Mouse (Mus musculus) E14TG2a.4 (cell line): ENCODE measurements at regions not wholly inside any gene's neighbourhood (a gene's known extent, or its start where the extent isn't known, plus 50 kb on each side); places are given as distances from the start of the nearest gene placed in this dataset.

Experiments used
- H3K27me3 ChIP-seq: 2 replicates; pipeline ENCODE4 v1.6.1; 2014; ENCODE audit warnings: low read length, control low read depth; ENCODE audit not compliant: insufficient read depth
- H3K36me3 ChIP-seq: 2 replicates; pipeline ENCODE4 v1.6.1; 2014; ENCODE audit warnings: low read length, control low read depth; ENCODE audit not compliant: insufficient read depth
- H3K4me1 ChIP-seq: replicated peaks from 2 replicates; pipeline ENCODE4 v1.6.1; 2014; ENCODE audit warnings: low read depth, low read length, control low read depth
- H3K4me3 ChIP-seq: replicated peaks from 2 replicates; pipeline ENCODE4 v1.5.1; 2014; ENCODE audit warnings: mild to moderate bottlenecking, low read length
- H3K9me3 ChIP-seq: 2 replicates; pipeline ENCODE4 v1.6.1; 2014; ENCODE audit warnings: low read length, control low read depth
- CTCF ChIP-seq: conservative IDR thresholded peaks from 2 replicates; pipeline ENCODE4 v1.5.1; 2014; ENCODE audit warnings: low read length
- NANOG ChIP-seq: IDR thresholded peaks from 2 replicates; pipeline ENCODE4 v1.6.1; 2014; ENCODE audit warnings: borderline replicate concordance, low read length, mixed read lengths
- POU5F1 ChIP-seq: IDR thresholded peaks from 2 replicates; pipeline ENCODE4 v1.6.1; 2014; ENCODE audit warnings: low read length, borderline replicate concordance

GRCm38 (mm10) chr4:98238075-98238474, 145.0 kb downstream of the Tm2d1 start:
- H3K4me1 ChIP-seq = peaks cover 12% of the 10 kb centered on the region
- no peak overlapping the region for H3K4me3 ChIP-seq
- no peaks in the 10 kb centered on the region for H3K9me3 ChIP-seq
- H3K27me3 ChIP-seq = no peaks in the 10 kb centered on the region
- TF ChIP-seq NANOG (no peak), POU5F1 (no peak), CTCF (no peak)
- H3K36me3 ChIP-seq = no peaks in the 10 kb centered on the region

GRCm38 (mm10) chr4:98237475-98237874, 145.6 kb downstream of the Tm2d1 start:
- Histone ChIP-seq H3K9me3 (no peaks in the 10 kb centered on the region), H3K4me1 (peaks cover 8% of the 10 kb centered on the region), H3K36me3 (no peaks in the 10 kb centered on the region), H3K4me3 (no peak overlapping the region), H3K27me3 (no peaks in the 10 kb centered on the region)
- TF ChIP-seq POU5F1 (no peak), CTCF (no peak), NANOG (no peak)

GRCm38 (mm10) chr4:98236006-98236783, 146.9 kb downstream of the Tm2d1 start:
- TF ChIP-seq POU5F1 (no peak), NANOG (no peak)
- H3K9me3 ChIP-seq = no peaks in the 10 kb centered on the region
- no peaks in the 10 kb centered on the region for H3K36me3 ChIP-seq
- no peaks in the 10 kb centered on the region for H3K27me3 ChIP-seq
- no peak overlapping the region for H3K4me3 ChIP-seq
- H3K4me1 ChIP-seq = peaks cover 8% of the 10 kb centered on the region

- Histone ChIP-seq H3K4me1 (peaks cover 9% of the 10 kb centered on the region), H3K36me3 (no peaks in the 10 kb centered on the region), H3K4me3 (no peak overlapping the region), H3K27me3 (no peaks in the 10 kb centered on the region; the same call in 1 of the 2 replicates), H3K9me3 (no peaks in the 10 kb centered on the region)
- TF ChIP-seq POU5F1 = no peak
- no peak for TF ChIP-seq CTCF
- no peak for TF ChIP-seq NANOG
Observed at GRCm38 (mm10) chr4:98228193-98228592, 154.9 kb downstream of the Tm2d1 start.

- TF ChIP-seq POU5F1 (no peak), NANOG (no peak), CTCF (no peak)
Observed at GRCm38 (mm10) chr4:98224366-98224765, 158.7 kb downstream of the Tm2d1 start.

GRCm38 (mm10) chr4:98223429-98223828, 159.7 kb downstream of the Tm2d1 start:
- Histone ChIP-seq H3K4me1 (peaks cover 13% of the 10 kb centered on the region), H3K36me3 (no peaks in the 10 kb centered on the region), H3K27me3 (no peaks in the 10 kb centered on the region; the same call in 1 of the 2 replicates), H3K4me3 (no peak overlapping the region), H3K9me3 (peaks cover 18% of the 10 kb centered on the region)
- TF ChIP-seq POU5F1 (no peak; the same call in 1 of the 2 replicates), CTCF (no peak), NANOG (no peak)

More at GRCm38 (mm10) chr4:98224366-98224765, 158.7 kb downstream of the Tm2d1 start:
- H3K27me3 ChIP-seq = no peaks in the 10 kb centered on the region; the same call in 1 of the 2 replicates
- H3K4me3 ChIP-seq = no peak overlapping the region
- no peaks in the 10 kb centered on the region for H3K36me3 ChIP-seq
- H3K4me1 ChIP-seq = peaks cover 13% of the 10 kb centered on the region
- peaks cover 10% of the 10 kb centered on the region for H3K9me3 ChIP-seq

GRCm38 (mm10) chr4:98221566-98221965, 161.5 kb downstream of the Tm2d1 start:
- peaks cover 13% of the 10 kb centered on the region for H3K4me1 ChIP-seq
- TF ChIP-seq NANOG (no peak), CTCF (no peak), POU5F1 (no peak)
- no peaks in the 10 kb centered on the region; the same call in 1 of the 2 replicates for H3K27me3 ChIP-seq
- H3K9me3 ChIP-seq = peaks cover 20% of the 10 kb centered on the region
- no peaks in the 10 kb centered on the region for H3K36me3 ChIP-seq
- H3K4me3 ChIP-seq = no peak overlapping the region

GRCm38 (mm10) chr4:98215218-98215617, 167.9 kb downstream of the Tm2d1 start:
- no peak for TF ChIP-seq CTCF
- no peak for TF ChIP-seq NANOG
- TF ChIP-seq POU5F1 = no peak
- H3K27me3 ChIP-seq = no peaks in the 10 kb centered on the region
- peaks cover 18% of the 10 kb centered on the region for H3K9me3 ChIP-seq
- H3K4me3 ChIP-seq = no peak overlapping the region
- no peaks in the 10 kb centered on the region for H3K36me3 ChIP-seq
- no peaks in the 10 kb centered on the region for H3K4me1 ChIP-seq
